Comparison of ENCODE assay signal across 23 mouse cellular contexts in the genomic region with DNA sequence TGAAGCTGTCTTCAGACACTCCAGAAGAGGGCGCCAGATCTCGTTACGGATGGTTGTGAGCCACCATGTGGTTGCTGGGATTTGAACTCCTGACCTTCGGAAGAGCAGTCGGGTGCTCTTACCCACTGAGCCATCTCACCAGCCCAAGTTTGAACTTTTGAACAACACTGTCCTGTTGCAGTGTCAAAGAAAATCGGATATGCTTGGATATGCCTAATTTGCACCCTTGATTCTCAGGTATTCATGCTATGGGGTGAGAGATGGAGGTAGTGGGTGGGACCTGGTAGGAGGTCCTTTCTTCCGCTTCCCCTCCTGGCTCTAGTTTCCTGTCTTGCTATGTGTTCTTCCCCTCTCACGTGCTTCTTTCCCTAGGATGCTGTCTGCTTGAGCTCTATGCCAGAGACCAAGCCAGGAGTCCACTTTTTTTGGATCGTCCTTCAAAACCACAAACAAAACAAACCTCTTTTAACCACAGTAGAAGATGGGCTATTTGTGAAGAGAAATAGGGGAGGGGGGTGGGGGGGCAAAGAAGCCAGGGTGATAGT. TPM values are rescaled to one million over a fixed set of nuclear protein-coding genes. Genes with fewer than 3 reads are reported as not detected.
DNase-seq lines count a peak whose midpoint lies in the region; ATAC-seq and TF ChIP-seq lines count a peak whose summit lies in the region.
"Had no signal": no experiment of that assay in that cellular context is flagged by ENCODE, and none has a peak within 500 bp of the region (broad histone marks: within the 10 kb centered on the region; RNA-seq: fewer than 3 reads in every experiment).

No protein-coding gene starts in this region.

- DNase-seq in kidney, postnatal 0 days (ENCODE audit: low spot score), result no peak
- DNase-seq in kidney, postnatal 25 days, result no peak
- DNase-seq in 3134 (ENCODE audit: extremely low read depth, insufficient read length, low spot score) (peak; percentile 45), 416B (ENCODE audit: low read depth) (peak; percentile 48)
- DNase-seq in liver, embryonic 14.5 days (ENCODE audit: low read depth in 3 of 3, low spot score in 3 of 3), result no peak
- DNase-seq in lung, adult 2 months, result no peak
- no peak for DNase-seq in heart, postnatal 36 days

- no peaks in the 10 kb centered on the region for H3K36me3 ChIP-seq in kidney, postnatal 0 days (ENCODE audit: insufficient read depth, low read length)
- no peaks in the 10 kb centered on the region for H3K36me3 ChIP-seq in liver, embryonic 14.5 days (replicated peaks; ENCODE audit: control insufficient read depth, insufficient read depth, low read depth)
- H3K36me3 ChIP-seq: embryonic facial prominence, embryonic 13.5 days; midbrain, embryonic 13.5 days; stomach, embryonic 15.5 days had no signal

- 70% methylated on average over 6 of the region's 9 CpGs for WGBS in kidney, postnatal 0 days
- WGBS in liver, embryonic 14.5 days (ENCODE audit: insufficient replicate concordance), result 38% methylated on average over 6 of the region's 9 CpGs
- WGBS in lung, adult 2 months, result 42% methylated on average over 8 of the region's 9 CpGs

- no peak overlapping the region for H3K9ac ChIP-seq in kidney, postnatal 0 days (ENCODE audit: low read depth, low read length)
- H3K9ac ChIP-seq in liver, embryonic 14.5 days (replicated peaks), result no peak overlapping the region
- H3K9ac ChIP-seq: embryonic facial prominence, embryonic 13.5 days; midbrain, embryonic 13.5 days; stomach, embryonic 15.5 days had no signal

- H3K4me2 ChIP-seq in kidney, postnatal 0 days (ENCODE audit: low read length), result no peak overlapping the region
- no peak overlapping the region for H3K4me2 ChIP-seq in liver, embryonic 14.5 days (ENCODE audit: low read depth)
- H3K4me2 ChIP-seq: embryonic facial prominence, embryonic 13.5 days; heart, embryonic 11.5 days; midbrain, embryonic 13.5 days had no signal

- no peaks in the 10 kb centered on the region for H3K27me3 ChIP-seq in kidney, postnatal 0 days (ENCODE audit: insufficient read depth, low read length)
- H3K27me3 ChIP-seq in liver, embryonic 14.5 days (ENCODE audit: control insufficient read depth, insufficient read depth, low read length), result no peaks in the 10 kb centered on the region
- H3K27me3 ChIP-seq: embryonic facial prominence, embryonic 13.5 days; midbrain, embryonic 13.5 days; stomach, embryonic 15.5 days had no signal

- H3K9me3 ChIP-seq in kidney, postnatal 0 days (replicated peaks; ENCODE audit: low read length), result no peaks in the 10 kb centered on the region
- H3K9me3 ChIP-seq in liver, embryonic 14.5 days (ENCODE audit: control insufficient read depth, low read length), result no peaks in the 10 kb centered on the region
- H3K9me3 ChIP-seq: embryonic facial prominence, embryonic 13.5 days; midbrain, embryonic 13.5 days; stomach, embryonic 15.5 days had no signal

- no peak overlapping the region for H3K4me3 ChIP-seq in kidney, postnatal 0 days (replicated peaks; ENCODE audit: low read depth, low read length)
- H3K4me3 ChIP-seq in liver, embryonic 14.5 days (ENCODE audit: insufficient read depth in 1 of 2, low read depth in 2 of 2, low read length in 2 of 2), result no peak overlapping the region
- H3K4me3 ChIP-seq in lung, adult 2 months (replicated peaks; ENCODE audit: extremely low read depth, low read depth, low read length), result no peak overlapping the region
- H3K4me3 ChIP-seq: embryonic facial prominence, embryonic 13.5 days; layer of hippocampus, adult 2 months; midbrain, embryonic 13.5 days; stomach, embryonic 15.5 days had no signal

- intact Hi-C loops in heart, postnatal 36 days (cut with DNase I), result loop anchor here (5.0 kb wide), 1 partner anchor 331 kb away; no protein-coding TSS in a partner anchor

- no peak for TF ChIP-seq EP300 in liver, embryonic 14.5 days (IDR thresholded peaks at IDR 0.05; ENCODE audit: low read depth)

- 0 out of 2 replicates have a peak, but pooled peaks have one; percentile 23 for TF ChIP-seq CTCF in kidney, postnatal 0 days (IDR thresholded peaks at IDR 0.05; ENCODE audit: low read depth)
- no peak for TF ChIP-seq CTCF in liver, embryonic 14.5 days (IDR thresholded peaks at IDR 0.05; ENCODE audit: low read depth)
- no peak for TF ChIP-seq CTCF in lung, adult 2 months (IDR thresholded peaks at IDR 0.05; ENCODE audit: insufficient read depth, low read length)

- no peak for ATAC-seq in kidney, postnatal 0 days (replicated peaks; ENCODE audit: low FRiP score, low read depth)
- peak; percentile 47 for ATAC-seq in liver, embryonic 14.5 days (ENCODE audit: insufficient read depth)
- ATAC-seq: forebrain, embryonic 16.5 days; hindbrain, embryonic 16.5 days; midbrain, embryonic 13.5 days had no signal

- no peak overlapping the region for H3K27ac ChIP-seq in kidney, postnatal 0 days
- H3K27ac ChIP-seq in liver, embryonic 14.5 days, result no peak overlapping the region
- H3K27ac ChIP-seq: embryonic facial prominence, embryonic 13.5 days; midbrain, embryonic 13.5 days had no signal

- TF ChIP-seq POLR2A in lung, adult 2 months (IDR thresholded peaks at IDR 0.05; ENCODE audit: borderline replicate concordance, extremely low read depth, low read depth, low read length), result no peak

- H3K4me1 ChIP-seq in kidney, postnatal 0 days (replicated peaks; ENCODE audit: insufficient read depth, low read length), result no peaks in the 10 kb centered on the region
- peaks cover 3 to 21% of the 10 kb centered on the region in 2 experiments; a peak in 3 of 4 replicates for H3K4me1 ChIP-seq in liver, embryonic 14.5 days (replicated peaks; ENCODE audit: control insufficient read depth in 2 of 2, insufficient read depth in 2 of 2, low read length in 1 of 2)
- H3K4me1 ChIP-seq in lung, adult 2 months (ENCODE audit: control insufficient read depth, insufficient read depth, low read length), result peaks cover 6% of the 10 kb centered on the region

RNA-seq across cellular contexts. Expression of a gene that starts 19.9 kb away (rescaled TPM):
- not detected in 2 replicates for polyA plus RNA-seq in kidney, postnatal 0 days (2015; fragmentation: Nextera tagmentation; extraction: Ambion mirVana)
- polyA plus RNA-seq in liver, embryonic 14.5 days (2012; rRNA removed), result 0.08 and 0.18 TPM in 2 replicates
- polyA plus RNA-seq in liver, embryonic 14.5 days (2014; fragmentation: Nextera tagmentation; extraction: Ambion mirVana), result 0.13 TPM in 1 of 2 replicates, not detected in the other
- polyA plus RNA-seq in lung, adult 2 months (2012; rRNA removed), result 2.4 and 2.7 TPM in 2 replicates
- total RNA-seq in heart, postnatal 36 days (2021), result not detected
- total RNA-seq: gastrocnemius, adult 18-20 months; heart, postnatal 10 days; layer of hippocampus, adult 2 months; left cerebral cortex, postnatal 25 days had no signal
- polyA plus RNA-seq: cerebellum, adult 2 months; embryonic facial prominence, embryonic 13.5 days; forebrain, embryonic 16.5 days; heart, embryonic 11.5 days; hindbrain, embryonic 16.5 days; midbrain, embryonic 13.5 days; neural tube, embryonic 14.5 days had no signal

RNA-seq across cellular contexts. Expression of a gene that starts 20.0 kb away (rescaled TPM):
- polyA plus RNA-seq in kidney, postnatal 0 days (2015; fragmentation: Nextera tagmentation; extraction: Ambion mirVana), result not detected in 2 replicates
- polyA plus RNA-seq in liver, embryonic 14.5 days (2012; rRNA removed), result not detected in 2 replicates
- not detected in 2 replicates for polyA plus RNA-seq in liver, embryonic 14.5 days (2014; fragmentation: Nextera tagmentation; extraction: Ambion mirVana)
- 0.41 TPM in 1 of 2 replicates, not detected in the other for polyA plus RNA-seq in lung, adult 2 months (2012; rRNA removed)
- total RNA-seq in heart, postnatal 36 days (2021), result not detected
- total RNA-seq: adrenal gland, postnatal 36 days; gastrocnemius, adult 18-20 months; heart, postnatal 10 days; layer of hippocampus, adult 2 months; left cerebral cortex, postnatal 25 days had no signal
- polyA plus RNA-seq: cerebellum, adult 2 months; embryonic facial prominence, embryonic 13.5 days; forebrain, embryonic 16.5 days; heart, embryonic 11.5 days; hindbrain, embryonic 16.5 days; limb, embryonic 14.5 days; lung, embryonic 16.5 days; macrophage; midbrain, embryonic 13.5 days; neural tube, embryonic 14.5 days; stomach, embryonic 15.5 days had no signal

RNA-seq across cellular contexts. Expression of a gene that starts 41.3 kb away (rescaled TPM):
- polyA plus RNA-seq in kidney, postnatal 0 days (2015; fragmentation: Nextera tagmentation; extraction: Ambion mirVana), result 0.12 TPM in 1 of 2 replicates, not detected in the other
- polyA plus RNA-seq in liver, embryonic 14.5 days (2012; rRNA removed), result 0.09 and 0.10 TPM in 2 replicates
- polyA plus RNA-seq in liver, embryonic 14.5 days (2014; fragmentation: Nextera tagmentation; extraction: Ambion mirVana), result 0.08 TPM in 1 of 2 replicates, not detected in the other
- polyA plus RNA-seq in lung, adult 2 months (2012; rRNA removed), result 0.79 and 1.6 TPM in 2 replicates
- not detected for total RNA-seq in heart, postnatal 36 days (2021)
- total RNA-seq: adrenal gland, postnatal 36 days; gastrocnemius, adult 18-20 months; layer of hippocampus, adult 2 months; left cerebral cortex, postnatal 25 days had no signal
- polyA plus RNA-seq: cerebellum, adult 2 months; forebrain, embryonic 16.5 days; heart, embryonic 11.5 days; hindbrain, embryonic 16.5 days; midbrain, embryonic 13.5 days; neural tube, embryonic 14.5 days had no signal

RNA-seq across cellular contexts. Expression of a gene that starts 44.9 kb away (rescaled TPM):
- 0.51 and 0.65 TPM in 2 replicates for polyA plus RNA-seq in kidney, postnatal 0 days (2015; fragmentation: Nextera tagmentation; extraction: Ambion mirVana)
- 2.4 and 5.0 TPM in 2 replicates for polyA plus RNA-seq in liver, embryonic 14.5 days (2012; rRNA removed)
- polyA plus RNA-seq in liver, embryonic 14.5 days (2014; fragmentation: Nextera tagmentation; extraction: Ambion mirVana), result 5.4 and 10.6 TPM in 2 replicates
- 1.2 and 2.7 TPM in 2 replicates for polyA plus RNA-seq in lung, adult 2 months (2012; rRNA removed)
- total RNA-seq in heart, postnatal 36 days (2021), result under 1 TPM in 1 of 2 experiments, not detected in 1; 0.38 TPM
- total RNA-seq: gastrocnemius, adult 18-20 months had no signal

RNA-seq across cellular contexts. Expression of a gene that starts 57.1 kb away (rescaled TPM):
- 0.16 and 0.17 TPM in 2 replicates for polyA plus RNA-seq in kidney, postnatal 0 days (2015; fragmentation: Nextera tagmentation; extraction: Ambion mirVana)
- polyA plus RNA-seq in liver, embryonic 14.5 days (2012; rRNA removed), result 0.04 and 0.09 TPM in 2 replicates
- polyA plus RNA-seq in liver, embryonic 14.5 days (2014; fragmentation: Nextera tagmentation; extraction: Ambion mirVana), result 0.09 and 0.25 TPM in 2 replicates
- polyA plus RNA-seq in lung, adult 2 months (2012; rRNA removed), result 1.8 and 2.6 TPM in 2 replicates
- total RNA-seq in heart, postnatal 36 days (2021), result under 1 TPM in 1 of 2 experiments, not detected in 1; 0.16 TPM
- total RNA-seq: gastrocnemius, adult 18-20 months; heart, postnatal 10 days; layer of hippocampus, adult 2 months; left cerebral cortex, postnatal 25 days had no signal
- polyA plus RNA-seq: cerebellum, adult 2 months; embryonic facial prominence, embryonic 13.5 days; heart, embryonic 11.5 days; midbrain, embryonic 13.5 days; neural tube, embryonic 14.5 days had no signal

Comparison
In these comparisons a context has a peak if more than half of its experiments do, and no peak if none do; other contexts are left out.
1. DNase-seq: peak in 3134 (single experiment) and 416B (single experiment); none in kidney, postnatal 0 days (single experiment), kidney, postnatal 25 days (0 of 2), liver, embryonic 14.5 days (0 of 3), lung, adult 2 months (single experiment) and heart, postnatal 36 days (0 of 2).